Mouse (Mus musculus): Measurements from ENCODE around the gene Bcs1l.

DNA sequence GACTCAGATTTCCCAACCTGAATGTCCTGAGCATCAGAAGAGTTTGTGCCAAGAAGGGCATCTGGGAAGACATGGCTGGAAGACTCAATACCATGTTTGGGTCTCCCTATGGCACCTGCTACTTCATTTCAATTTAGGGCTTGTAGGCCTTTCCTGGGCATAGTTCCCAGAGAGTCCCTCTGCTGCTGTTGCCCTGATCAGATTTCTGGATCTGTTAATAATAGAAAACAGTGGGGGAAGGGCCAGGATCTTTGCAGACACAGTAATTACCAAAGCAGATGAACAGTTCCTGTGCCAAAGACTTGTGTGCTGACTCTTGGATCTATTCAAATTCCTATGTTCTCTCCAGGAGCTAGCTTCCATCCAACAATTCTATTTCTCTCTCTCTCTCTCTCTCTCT lies 49.4 kb upstream of the Bcs1l start:
- no peak for TF ChIP-seq POLR2A (IDR thresholded peaks at IDR 0.05; ENCODE audit: borderline replicate concordance, extremely low read depth, low read depth, low read length)
- TF ChIP-seq CTCF (IDR thresholded peaks at IDR 0.05; ENCODE audit: insufficient read depth, low read length), result no peak

Data from lung, adult 2 months (tissue).